Mouse (Mus musculus) kidney, adult 2 months (tissue): Measurements from ENCODE around the gene Mxd4.

ENCODE experiments used
- CTCF ChIP-seq: fragments of 200-500 bp; conservative IDR thresholded peaks from 2 replicates; pipeline ENCODE4 v1.5.1; 2011; ENCODE audit warnings: low read depth, mild to moderate bottlenecking, control low read depth, low read length, moderate library complexity, mixed read lengths; ENCODE audit not compliant: insufficient read depth, insufficient read length
- POLR2A ChIP-seq: fragments of 200-500 bp; IDR thresholded peaks from one replicate; pipeline ENCODE4 v1.6.1; 2011; ENCODE audit warnings: low read depth, low read length, control low read depth

DNA sequence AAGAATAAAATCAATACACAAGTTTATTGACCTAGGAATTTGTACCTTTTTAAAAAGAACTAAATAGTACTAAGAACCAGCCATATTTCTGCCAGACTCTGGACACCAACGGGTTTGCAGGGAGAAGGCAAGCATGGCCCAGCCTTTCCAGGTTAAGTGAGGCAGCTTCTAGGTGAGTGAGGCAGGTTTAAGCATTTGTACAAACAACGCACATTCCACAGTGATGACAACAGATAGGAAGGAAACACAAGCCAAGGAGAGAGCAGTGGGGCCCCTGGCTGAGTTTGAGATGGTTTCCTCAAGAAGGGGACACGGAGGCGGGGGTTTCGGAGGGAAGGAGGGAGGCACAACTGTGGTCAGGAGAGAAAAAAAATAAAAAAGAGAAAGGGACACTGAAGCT, 31.2 kb upstream of the Mxd4 start:
- TF ChIP-seq POLR2A, result no peak
- no peak for TF ChIP-seq CTCF
